Mouse (Mus musculus) adrenal gland, postnatal 14 days (tissue): ENCODE measurements around the gene Rasgef1b. TPM values are rescaled to one million over a fixed set of nuclear protein-coding genes. Genes with fewer than 3 reads are reported as not detected.

ENCODE experiments used
- DNase-seq: peaks from one replicate; pipeline ENCODE4 v3.0.0; 2021; ENCODE audit warnings: mixed read lengths
- total RNA-seq: library from RNA; stranded (reverse); gene quantifications from 2 replicates; pipeline ENCODE4 v1.2.3, GENCODE M21; 2021

Gene Rasgef1b
- total RNA-seq, 1 experiment from 2014 or later: 14.3 TPM

- no peak for DNase-seq
These were observed 330.3 kb downstream of the Rasgef1b start for GRCm38 (mm10) chr5:99398472-99399070.

DNA sequence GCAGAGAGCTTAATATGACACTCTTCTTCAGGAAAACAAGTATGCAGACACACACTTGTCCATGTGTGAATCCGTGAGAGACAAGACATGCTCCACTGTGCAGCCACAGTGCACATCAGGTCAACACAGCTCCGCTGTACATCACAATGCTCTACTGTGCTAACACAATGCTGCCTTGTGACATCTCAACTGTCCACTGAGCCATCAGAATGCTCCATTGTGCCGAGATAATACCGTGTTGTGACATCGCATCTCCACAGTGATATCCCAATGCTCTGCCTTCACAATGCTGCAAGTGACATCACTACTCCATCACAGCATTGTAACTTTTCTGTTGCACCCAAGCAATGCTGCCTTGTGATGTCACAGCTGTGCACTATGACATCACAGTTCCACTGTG lies 334.3 kb downstream of the Rasgef1b start:
- no peak for DNase-seq

DNA sequence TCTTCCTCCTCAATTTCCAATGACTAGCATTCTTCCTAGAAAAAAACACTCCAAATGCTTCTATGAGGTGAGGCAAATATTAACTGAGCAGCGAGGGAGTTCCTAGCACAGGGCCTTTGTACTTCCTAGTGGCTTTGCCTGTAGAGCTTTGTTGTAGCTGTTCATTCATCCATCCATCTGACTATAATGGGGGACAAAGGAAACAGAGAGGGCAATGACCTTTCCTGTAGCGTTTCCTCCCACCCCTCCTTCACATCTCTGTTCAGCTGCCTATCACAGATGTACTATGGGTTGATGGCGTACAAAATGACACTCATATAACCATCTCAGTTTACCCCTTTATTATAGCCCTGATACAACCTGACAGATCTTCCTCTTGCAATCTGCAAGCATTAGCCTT lies 337.3 kb downstream of the Rasgef1b start:
- DNase-seq: no peak

DNA sequence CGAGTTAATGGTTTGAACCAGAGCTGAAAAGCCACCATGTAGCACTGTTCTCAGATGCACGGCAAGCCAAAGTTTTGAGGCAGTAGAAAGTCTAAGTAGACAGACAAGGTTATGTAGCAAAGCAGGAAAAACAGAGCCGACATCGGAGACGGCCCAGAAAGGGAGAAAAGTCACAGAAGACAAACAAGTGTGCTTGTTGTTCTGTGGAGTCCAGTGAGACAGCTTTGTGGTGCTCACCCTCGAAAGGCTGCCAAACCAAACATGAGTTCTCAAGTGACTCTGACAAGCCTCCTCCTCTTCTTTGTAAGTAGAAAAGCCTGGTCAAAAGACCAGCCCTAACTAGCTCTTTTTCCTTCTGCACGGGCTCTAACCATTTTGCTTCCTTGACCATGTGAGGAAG lies 338.1 kb downstream of the Rasgef1b start:
- no peak for DNase-seq

DNA sequence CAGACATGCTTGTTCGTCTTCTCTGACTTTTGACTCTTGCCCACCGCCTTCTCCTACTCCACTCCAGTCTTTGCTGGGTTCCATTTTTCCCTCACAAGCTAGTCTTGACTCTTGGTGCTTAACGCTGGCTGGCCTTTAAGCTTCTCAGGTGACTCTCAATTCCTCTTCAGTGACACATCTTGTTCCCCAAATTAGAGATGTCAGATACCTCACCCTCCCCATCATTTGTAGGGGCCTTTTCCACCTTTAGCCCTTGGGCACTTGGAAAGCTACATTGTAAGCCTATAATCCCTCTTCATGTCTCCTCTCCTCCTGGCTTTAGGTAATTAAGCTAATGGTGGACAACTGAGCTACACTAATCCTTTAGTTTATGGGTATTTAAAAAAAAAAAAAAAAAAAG lies 338.6 kb downstream of the Rasgef1b start:
- no peak for DNase-seq

DNA sequence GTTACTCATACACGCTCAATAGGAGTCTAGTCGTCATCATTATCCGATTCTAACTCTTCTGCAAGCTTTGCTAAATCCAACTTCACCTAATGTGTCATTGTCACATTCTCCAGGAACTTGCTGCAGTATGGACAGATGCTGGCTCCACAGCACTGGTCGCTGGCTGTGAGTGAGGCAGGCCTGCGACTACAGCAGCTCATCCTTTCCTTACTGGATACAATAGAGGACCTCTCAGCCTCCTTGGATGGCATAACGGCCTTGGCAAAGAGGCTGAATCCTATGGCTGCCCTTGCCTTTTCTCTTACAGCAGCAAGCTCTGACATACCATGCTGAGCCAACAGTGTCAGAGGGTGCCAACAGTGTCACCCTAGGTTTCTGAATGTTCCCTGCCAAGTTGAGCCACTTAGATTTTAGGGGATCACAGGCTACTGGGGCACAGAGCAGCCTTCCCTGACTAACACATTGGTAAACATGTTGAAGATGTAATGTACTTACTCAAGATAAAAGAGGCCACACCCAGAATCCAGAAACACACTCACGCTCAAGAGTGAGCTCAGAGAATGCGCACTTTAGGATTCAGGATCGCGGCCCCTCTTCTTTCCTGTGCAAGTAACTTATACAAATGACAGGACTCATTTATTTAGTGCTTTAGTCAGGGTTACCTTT lies 340.1 kb downstream of the Rasgef1b start:
- no peak for DNase-seq

DNA sequence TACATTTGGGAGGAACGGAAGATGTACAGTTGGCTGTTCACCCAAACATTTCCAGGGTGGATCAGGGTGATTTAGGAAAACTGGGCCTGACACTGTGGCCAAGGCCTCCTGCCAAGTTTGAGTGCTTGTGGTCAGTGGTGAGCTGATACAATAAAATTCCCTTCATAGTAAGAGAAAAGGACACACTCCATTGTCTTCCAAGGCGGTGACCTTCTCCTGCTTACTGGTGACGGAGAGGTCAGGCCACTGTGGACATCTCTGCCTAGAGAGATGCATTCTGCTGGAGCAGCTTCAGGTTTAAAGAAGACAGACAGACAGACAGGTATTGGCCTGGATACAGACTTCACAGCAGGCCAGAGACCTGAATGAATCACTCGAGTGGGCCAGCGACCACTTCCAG lies 340.7 kb downstream of the Rasgef1b start:
- DNase-seq: no peak

DNA sequence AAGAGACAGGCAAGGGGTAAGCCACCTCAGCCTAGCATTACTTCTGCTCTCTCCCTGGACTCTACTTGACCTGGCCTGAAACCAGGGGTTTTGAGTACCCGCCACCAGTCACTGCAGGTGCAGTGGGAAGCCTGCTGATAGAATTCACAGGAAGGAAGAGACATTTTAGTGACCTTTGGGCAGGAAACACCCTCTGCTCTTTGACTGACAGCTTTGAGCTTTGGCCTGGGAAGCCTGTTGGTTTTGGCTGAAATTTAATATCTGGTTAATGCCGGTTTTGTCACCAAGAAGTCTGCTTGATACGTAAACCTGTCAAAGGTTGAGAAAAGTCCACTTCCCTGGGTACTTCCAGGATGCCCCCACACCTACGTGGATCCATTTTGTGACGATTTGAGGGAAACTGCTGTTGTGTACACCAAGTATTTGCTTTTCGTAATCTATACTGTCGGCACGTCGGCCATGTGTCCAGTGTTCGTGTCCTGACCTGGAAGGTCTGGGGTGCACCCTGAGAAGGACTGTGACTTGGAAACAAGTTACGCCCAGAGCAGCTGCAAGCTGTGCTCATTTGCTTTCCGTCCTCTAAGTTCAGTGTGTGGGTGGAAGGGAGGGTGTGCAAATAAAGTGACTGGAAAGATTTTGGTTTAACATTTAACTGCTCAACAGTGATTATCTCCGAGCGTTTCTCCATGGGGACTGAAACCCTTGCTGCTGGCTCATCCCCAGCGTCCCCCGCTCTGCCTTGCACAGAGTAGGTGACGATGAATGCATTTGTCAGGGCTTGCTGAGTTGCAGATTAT lies 341.5 kb downstream of the Rasgef1b start:
- DNase-seq: no peak

DNA sequence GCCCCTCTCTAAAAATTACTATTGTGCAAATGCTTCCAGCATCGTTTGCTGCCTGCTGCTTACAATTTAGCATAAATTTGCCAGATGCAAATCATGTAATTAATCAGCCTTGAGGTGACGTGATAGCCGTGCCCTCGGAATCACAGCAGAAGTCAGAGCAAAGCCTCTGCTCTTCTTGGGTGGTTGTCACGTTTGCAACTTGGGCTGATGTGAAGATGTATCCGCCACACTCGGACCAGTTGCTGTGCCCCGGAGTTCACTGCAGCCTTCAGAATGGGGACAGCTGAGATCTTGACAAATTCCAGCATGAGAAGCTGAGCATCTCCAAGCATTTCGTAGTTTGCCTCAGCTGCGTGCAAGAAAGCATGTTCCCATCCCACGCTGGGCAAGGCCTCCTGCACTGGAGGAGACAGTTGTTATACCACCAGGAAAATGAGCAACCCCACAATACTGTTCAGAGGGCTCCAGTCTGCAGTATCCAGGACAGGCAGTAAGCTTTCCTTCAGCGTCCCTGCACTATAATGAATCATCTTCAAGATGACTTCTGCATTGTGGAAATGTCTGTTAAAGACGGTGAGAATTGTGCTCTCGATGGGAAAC lies 342.5 kb downstream of the Rasgef1b start:
- no peak for DNase-seq

- DNase-seq: no peak
These were observed 343.1 kb downstream of the Rasgef1b start for GRCm38 (mm10) chr5:99385737-99386136.

- no peak for DNase-seq
These were observed 343.8 kb downstream of the Rasgef1b start for GRCm38 (mm10) chr5:99385090-99385489.

DNA sequence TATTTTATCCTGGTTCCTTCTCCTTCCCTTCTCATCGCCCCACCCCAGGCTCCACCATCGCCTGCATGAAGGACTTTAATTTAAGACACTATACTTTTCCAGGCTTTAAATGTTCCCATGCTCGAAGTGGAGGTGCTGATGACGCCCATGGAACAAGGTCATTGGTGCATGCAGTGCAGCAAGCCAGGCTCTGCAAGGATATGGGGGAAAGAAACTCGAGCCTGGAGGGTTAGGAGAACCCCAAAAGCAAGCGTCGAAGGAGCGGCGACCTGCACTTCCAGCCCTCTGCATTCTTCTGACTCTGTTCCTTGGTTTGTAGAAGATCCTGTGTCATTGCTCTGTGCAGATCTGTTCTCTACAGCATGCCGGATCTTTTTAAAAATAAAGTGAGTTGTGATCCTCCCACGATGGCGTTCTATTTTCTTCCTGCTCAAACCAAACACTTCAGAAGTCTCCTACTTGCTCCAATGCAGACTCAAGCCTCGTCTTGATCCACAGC lies 345.0 kb downstream of the Rasgef1b start:
- no peak for DNase-seq

- DNase-seq: no peak
These were observed 346.1 kb downstream of the Rasgef1b start for GRCm38 (mm10) chr5:99382786-99383185.

DNA sequence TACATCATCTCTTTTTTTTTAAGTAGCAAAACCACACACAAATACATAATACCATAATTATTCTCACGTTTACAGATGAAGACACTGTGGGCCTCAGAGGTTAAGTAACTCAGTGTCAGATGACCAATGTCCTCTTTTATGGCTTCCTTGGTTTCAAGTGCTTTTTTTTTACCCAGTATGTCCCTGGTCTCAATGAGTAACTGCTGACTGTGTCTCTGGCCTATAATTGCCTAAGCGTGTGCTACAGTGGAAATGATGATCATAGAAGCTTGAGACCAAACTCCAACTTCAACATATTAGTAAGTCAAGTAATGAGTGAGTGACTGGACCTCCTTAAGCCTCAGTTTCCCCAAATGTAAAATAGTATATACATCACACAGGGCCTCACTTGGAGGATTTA lies 347.2 kb downstream of the Rasgef1b start:
- no peak for DNase-seq

GRCm38 (mm10) chr5:99380882-99381281 lies 348.0 kb downstream of the Rasgef1b start:
- DNase-seq: no peak

DNA sequence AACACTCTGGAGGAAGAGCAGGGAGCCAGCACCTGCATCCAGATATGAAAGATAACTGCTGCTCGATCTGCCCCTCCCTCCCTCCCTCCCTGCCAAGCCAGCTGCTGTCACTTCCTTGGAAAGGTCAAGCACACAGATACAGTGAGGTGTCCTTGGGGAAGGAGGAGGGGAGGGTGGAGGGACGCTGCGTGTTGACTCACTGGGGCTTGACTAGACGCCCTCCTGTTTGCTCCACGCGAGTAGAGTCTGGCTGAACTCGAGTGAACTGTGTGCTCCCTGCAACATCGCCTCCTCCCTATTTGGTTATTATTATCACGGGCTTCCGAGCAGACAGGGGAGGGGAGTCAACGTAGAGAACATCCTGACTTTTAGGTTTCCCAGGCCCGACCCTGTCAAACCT lies 348.7 kb downstream of the Rasgef1b start:
- peak; percentile 88 for DNase-seq

DNA sequence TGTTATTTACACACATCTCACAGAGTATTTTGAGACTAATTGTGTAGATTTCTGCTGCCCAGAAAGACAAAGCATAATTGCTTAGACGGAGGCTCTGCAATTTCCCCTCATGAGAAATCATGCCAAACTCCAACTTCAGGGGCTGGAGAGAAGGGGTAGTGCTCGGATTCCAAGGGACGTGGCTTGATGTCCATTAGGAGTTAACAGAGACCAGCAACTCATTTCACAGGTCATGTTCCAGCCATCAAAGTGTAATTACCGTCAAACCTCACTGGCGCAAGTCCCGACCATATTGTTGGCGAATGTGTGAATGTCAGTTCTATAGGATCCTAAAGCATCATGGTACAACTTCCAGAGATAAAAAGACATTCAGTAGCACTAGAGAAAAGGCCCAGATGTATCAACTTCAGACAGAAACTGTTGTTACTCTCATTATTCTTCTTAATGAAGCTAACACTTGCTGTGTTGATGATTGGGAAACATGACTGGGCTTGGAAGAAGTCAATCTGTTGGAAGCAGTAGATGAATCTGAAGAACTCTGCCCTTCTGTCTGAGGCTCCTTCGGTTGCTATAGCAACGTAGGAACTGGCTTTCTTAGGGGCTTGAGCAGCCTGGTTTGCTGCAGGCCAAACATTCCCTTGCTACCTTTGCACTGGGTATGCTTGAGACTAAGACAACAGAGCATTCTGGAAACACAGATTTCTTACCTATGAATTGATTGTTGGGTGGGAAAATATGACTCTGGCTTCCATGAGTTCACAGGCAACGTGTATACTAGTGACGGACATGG lies 350.2 kb downstream of the Rasgef1b start:
- no peak for DNase-seq

- no peak for DNase-seq
These were observed 353.1 kb downstream of the Rasgef1b start for GRCm38 (mm10) chr5:99375725-99376124.

DNA sequence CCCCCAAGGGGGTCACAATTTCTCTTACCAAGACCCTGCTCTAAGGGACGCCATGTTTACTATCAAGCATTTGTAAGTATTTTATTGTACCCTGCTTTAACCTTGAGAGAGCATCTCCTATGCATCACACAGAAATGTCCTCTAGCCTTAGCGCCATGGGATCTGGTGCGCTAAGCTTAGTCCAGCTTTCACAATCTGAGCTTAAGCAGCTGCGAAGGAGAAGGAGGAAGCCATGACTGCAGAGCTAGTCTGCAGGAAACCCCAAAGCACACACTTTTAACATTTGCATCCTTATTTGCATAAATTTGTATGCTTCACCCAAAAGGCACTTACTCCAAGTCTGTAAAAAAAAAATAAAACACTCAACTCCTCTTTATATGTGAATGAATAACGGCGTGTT lies 354.4 kb downstream of the Rasgef1b start:
- no peak for DNase-seq

DNA sequence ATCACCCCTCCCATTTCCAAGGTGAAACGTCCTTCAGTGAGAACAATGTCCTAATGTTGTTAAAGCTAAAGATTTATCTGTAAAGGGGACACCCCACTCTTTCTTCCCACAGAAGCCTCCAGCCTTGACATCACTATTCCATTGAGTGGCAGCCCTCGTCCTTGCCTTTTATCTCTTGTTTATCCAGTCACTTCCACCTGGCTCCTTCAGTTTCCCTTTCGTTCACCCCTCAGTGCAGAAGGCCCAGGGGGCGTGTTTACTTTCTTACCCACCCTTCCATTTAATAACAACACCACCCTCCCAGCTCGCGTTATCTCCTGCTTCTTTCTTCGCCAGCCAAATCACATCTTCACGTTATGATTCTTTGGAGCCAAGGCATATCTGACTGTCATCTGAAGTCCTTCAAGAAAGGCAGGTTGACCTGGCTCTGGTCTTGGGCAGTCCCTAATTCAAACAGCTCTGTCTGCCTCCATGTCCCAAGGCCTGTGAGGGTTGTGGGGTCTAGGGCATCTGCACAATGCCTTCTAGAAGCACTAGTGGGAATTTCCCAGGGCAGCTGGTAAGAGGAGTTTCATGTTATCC lies 355.2 kb downstream of the Rasgef1b start:
- DNase-seq: no peak

GRCm38 (mm10) chr5:99370636-99371035 lies 358.2 kb downstream of the Rasgef1b start:
- no peak for DNase-seq

DNA sequence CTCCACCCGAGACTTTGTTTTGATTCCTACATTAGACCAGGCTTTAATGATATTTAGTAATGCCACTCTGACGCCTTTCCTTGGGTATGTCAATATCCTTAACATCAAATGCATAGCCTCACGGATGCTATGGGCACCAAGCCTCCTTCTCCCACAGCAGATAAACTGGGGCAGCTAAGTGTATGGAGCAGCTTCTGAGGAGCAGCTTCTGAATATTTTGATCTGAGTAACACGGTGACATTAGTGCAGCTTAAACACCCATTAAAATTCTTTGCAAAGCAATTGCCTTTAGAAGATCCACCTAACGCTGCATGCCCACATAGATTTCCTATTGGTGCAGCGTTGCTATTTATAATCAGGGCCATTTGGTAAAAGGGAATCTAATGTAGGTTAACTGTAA lies 359.6 kb downstream of the Rasgef1b start:
- no peak for DNase-seq
